Mouse (Mus musculus) spleen, adult 18-20 months (tissue): ENCODE data around the gene Sebox.
"Not testable (repeated sequence)": the region's sequence is repeated elsewhere in the genome, so short reads cannot be mapped to it uniquely, and the experiment has no call there.

Experiments used
- DNase-seq, 2 experiments: peaks; one replicate each; pipeline ENCODE4 v3.0.0; 2022; ENCODE audit warnings: mixed read lengths in 2 of 2

The Sebox gene

DNA sequence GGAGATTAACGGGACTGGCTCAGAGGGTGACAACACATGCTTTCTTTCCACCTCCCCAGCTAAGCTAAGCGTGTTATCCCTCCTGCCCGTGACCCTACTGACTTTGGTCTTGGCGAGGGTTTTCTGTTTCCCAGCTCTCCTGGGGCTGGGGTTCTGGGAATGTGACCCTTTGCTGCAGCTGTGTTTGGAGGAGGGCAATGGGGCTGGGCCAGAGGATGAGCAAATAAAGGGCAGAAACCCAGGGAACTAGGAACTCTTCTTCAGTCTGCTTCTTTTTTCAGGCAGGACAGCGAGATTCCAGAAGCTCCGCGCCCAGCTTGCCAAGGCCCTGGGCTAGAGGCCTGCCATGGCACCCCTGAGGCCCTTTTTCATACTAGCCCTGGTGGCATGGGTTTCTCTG, 4.2 kb upstream of the Sebox start, which contains the start of gene Vtn:
TSS of gene Vtn (plus strand) at position 88 of the 400 bp plus-strand sequence.
- DNase-seq: no peak

DNA sequence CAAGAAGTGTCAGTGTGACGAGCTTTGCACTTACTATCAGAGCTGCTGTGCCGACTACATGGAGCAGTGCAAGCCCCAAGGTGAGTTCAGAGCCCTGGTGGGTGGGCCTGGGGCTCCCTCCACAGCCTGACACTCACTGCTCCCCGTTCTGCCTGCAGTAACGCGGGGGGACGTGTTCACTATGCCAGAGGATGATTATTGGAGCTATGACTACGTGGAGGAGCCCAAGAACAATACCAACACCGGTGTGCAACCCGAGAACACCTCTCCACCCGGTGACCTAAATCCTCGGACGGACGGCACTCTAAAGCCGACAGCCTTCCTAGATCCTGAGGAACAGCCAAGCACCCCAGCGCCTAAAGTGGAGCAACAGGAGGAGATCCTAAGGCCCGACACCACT, 3.7 kb upstream of the Sebox start:
- DNase-seq: no peak

DNA sequence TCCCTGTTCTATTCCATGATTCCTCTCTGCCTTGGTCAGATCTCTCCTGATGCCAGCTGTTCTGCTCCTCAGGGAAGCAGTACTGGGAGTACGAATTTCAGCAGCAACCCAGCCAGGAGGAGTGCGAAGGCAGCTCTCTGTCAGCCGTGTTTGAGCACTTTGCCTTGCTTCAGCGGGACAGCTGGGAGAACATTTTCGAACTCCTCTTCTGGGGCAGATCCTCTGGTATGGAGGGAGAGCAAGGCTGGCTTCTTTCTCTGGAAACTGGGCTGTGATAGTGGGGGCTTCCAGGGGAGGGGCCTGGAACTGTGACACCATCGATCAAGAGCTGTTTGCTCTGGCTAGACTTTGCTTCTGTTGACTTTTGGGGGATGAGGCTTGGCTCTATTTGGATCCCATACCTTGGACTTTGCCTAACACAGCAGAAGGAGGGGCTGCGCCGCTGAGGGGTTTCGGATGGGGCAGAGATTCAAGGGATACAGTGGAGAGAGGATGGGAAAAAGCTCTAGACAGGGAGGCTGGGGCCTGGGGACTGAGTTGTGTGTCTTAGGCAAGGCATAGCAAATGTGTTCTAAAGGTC, 2.5 kb upstream of the Sebox start:
- DNase-seq: no peak

DNA sequence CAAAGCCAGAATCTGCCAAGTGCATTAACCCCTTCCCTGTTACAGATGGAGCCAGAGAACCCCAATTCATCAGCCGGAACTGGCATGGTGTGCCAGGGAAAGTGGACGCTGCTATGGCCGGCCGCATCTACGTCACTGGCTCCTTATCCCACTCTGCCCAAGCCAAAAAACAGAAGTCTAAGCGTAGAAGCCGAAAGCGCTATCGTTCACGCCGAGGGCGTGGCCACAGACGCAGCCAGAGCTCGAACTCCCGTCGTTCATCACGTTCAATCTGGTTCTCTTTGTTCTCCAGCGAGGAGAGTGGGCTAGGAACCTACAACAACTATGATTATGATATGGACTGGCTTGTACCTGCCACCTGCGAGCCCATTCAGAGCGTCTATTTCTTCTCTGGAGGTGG, 1.7 kb upstream of the Sebox start:
- no peak for DNase-seq

DNA sequence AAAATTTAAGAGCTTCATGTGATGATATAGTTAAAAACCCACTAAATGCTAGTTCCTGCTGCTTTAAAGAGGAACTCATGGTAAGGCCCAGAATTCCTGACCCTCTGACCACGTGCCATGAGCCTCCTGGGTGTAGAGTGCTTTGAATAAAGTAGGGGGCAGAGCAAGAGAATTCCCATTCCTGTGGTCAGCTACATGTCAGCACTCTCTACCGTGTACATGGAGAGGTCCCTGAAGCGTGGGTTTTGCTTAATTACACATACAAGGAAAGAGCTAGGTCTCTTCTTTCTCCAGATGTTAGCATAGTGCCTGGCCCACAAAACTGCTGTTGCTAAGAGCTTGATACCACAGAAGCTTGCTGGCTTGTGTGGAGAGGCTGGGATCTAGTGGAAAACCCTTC, 2.2 kb downstream of the Sebox start:
- no peak for DNase-seq

DNA sequence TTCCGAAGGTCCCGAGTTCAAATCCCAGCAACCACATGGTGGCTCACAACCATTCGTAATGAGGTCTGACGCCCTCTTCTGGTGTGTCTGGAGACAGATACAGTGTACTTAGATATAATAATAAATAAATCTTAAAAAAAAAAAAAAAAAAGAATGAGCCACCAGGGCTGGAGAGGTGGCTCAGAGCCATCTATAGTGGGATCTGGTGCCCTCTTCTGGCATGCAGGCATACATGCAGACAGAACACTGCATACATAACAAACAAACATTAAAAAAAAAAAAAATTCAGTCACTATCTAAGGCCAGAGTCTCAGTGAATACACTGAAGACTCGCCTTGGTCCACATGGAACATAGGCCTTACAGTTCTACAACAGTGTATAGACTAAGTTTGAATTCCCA, 5.9 kb downstream of the Sebox start:
- no peak for DNase-seq

DNA sequence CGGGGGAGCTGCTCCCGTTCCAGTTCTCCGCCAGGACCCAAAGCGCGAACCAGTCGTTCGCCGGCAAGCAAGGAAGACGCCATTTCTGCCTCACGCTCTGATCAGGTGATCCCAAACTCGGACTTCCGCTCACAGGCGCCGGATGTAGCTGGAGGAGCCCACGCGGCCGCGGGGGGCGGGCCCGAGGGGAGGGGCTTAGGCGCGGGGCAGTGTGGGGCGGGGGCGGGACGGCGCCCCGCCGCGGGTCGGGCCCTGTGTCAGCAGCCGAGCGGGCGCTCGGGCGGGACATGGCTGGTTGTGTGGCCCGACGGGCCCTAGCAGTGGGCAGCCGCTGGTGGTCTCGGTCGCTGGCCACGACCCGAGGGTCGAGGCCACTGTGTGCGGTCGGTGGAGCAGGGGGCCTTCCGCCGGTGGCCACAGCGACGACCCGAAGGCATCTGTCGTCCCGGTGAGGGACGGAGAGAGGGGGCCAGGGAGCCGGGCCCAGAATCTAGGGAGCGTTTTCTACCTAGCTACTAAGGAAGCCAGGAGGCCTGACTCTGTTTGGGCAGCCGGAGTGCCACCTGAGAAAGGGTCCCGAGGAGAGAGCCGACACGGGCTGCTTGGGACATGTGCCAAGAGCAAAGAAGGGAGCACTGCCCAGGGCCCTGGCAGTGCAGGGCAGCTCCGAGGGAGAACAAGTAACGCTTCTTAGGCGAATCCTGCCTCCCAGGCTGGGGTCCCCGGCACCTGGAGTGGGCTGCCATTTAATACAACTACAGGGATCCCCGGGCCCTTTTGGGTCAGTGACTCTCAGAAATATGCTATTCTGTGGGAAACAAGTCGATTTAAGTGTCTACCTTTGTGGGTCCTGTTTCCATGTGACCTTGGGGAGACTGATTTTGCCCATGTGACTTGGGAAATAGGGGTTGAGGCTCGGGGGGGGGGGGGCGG, 9.0 kb downstream of the Sebox start, which contains the start of the genes Tmem199 and Poldip2:
TSS of gene Tmem199 (minus strand) at position 148 of the 933 bp plus-strand sequence.
TSS of gene Poldip2 (plus strand) at position 169 of the 933 bp plus-strand sequence.
- DNase-seq: peak; percentile 81 to 84

DNA sequence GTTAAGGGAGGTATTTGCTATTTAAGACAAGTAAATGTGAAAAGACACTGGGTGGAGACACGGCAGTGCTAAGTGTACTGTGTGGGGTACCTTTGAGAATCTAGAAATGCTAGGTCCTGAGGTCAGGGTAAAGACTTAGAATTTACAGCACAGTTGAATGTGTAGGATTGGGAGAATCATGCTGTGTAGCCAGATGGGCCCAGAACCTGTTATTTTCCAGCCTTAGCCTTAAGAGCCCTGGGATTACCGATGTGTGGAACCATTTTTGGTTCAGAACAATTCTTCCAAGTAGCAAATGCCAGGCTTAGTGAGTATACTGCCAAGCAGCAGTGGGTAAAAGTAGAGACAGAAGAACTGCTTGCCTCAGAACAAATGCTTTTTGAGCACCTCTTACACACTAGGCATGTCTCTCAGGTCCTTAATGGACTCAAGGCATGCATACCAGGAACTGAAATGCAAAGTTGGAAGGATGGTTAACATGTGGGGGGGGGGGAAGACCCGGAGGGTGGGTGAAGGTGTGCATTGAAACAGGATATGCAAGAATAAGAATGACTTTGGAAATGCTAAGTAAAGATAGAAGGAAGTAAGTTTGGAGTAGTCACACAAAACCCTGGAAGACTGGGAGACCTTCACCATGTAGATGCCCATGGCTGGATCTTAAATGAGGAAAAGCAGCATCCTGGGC, 10.0 kb downstream of the Sebox start:
- DNase-seq: no peak

DNA sequence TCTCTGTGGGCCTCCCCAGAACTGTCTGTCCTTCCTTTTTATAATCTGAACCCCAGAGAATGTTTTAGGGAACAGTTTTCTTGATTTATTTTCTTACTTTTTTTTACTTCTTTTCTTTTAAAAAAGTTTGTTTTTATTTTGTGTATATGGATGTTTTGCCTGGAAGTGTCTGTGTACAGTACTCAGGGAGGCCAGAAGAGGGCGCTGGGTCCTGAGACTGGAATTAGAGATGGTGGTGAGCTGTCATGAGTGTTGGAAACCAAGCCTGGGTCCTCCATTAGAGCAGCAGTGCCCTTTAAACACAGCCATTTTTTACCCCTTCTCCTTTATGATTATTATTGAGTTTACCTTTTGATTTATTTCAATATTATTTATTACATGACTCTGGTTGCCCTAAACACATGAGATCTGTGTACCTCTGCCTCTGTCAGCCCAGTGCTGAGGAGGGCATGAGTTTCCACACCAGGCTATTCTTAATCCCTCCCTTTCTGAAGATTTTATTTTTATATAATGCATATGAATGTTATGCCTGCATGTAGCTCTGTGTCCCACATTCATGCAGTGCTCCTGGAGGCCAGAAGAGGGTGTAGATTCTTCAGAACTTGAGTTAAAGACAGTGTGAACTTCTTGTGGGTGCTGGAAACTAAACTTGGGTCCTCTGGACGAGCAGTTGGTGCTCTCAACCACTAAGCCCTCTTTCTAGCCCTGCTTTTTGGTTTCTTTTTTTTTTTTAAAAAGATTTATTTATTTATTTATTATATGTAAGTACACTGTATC, 12.5 kb downstream of the Sebox start:
- no peak for DNase-seq

DNA sequence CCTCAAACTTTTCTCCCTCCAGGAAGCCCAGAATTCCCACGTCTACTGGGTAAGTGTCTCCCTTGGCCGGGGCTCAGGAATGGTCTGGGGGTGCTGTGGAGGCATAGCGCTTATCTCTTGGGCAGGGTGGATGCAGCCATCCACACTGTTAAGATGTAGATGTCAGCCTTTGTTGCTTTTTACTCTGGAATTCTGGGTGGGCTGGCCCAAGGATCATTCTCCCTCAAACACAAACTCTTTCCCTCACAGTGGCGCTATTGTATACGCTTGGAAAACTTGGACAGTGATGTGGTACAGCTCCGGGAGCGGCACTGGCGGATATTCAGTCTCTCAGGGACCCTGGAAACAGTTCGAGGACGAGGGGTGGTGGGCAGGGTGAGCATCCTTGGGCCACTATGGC, 15.7 kb downstream of the Sebox start:
- DNase-seq: no peak

DNA sequence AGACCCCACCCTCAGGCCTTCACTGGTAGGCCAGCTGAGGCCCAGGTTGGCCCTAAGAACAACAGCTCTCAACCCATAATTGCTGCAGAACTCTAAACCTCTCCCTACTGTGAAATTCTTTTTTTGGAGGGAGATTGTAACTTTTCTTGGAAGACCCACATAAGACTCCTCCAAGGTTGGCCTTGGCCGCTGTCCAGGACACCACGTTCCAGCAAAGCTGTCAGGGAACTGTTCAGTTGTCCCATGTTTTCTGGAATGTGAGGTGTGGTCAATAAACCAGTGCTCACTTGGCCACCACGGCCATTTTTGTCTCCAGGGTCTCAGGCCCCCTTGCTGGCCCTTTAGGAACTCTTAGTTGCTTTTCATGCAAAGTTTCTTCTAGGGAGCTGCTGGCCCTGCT, 18.6 kb downstream of the Sebox start:
- DNase-seq: no peak

DNA sequence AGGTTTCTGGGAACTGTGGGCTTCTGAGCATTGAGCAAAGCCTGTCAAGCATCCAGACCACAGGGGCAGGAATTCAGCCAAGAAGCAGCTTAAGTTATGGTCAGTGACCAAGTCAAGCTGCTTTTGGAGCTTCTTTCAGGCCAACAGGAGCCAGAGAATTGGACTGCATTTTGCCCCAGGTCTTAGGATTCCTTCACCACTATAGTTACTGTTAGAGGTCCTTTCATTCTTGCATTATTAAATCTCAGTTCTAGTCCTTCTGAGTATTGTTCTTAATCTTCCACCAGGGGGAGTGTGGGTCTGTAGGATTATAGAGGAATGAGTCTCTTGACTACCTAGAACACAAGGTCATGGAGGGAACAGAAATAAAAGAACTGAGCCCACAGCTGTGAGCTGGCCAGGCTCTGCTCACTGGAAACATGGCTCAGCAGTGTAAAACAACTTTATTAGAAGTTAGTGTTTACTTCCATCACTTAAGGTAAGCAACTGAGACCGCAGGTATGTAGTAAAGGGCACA, 19.3 kb downstream of the Sebox start:
- no peak for DNase-seq

DNA sequence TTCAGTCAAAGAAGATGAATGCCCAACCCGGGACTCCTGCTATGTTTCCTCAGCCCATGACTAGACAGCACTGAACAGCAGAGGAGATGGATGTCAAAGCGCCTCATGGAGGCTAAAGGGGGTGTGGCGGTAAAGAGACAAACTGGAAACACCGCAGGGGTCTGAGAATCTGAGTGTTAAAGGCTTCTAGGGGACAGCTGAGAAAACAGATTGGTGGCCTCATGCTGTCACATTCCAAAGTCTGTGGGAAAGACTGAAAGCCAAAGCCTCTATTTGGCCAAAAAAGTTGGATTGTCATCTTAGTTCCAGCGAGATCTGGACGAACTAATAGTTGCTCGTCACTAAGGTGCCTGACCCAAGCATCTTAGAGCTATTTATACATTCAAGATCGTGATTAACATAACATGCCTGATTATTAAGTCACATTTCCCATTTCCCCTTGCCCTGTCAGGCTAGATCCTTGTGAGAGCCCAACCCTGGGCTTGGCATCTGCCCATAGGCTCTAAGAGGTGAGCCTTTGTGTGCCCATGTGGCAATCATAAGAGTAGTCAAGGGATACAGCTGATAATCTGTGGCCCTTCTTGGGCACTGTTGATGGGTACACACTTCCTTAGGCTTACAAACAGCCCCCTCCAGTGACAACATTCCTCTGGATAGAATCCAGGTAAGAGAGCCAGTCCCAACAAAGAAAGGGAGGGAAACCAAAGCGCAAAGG, 20.2 kb downstream of the Sebox start:
- no peak for DNase-seq

DNA sequence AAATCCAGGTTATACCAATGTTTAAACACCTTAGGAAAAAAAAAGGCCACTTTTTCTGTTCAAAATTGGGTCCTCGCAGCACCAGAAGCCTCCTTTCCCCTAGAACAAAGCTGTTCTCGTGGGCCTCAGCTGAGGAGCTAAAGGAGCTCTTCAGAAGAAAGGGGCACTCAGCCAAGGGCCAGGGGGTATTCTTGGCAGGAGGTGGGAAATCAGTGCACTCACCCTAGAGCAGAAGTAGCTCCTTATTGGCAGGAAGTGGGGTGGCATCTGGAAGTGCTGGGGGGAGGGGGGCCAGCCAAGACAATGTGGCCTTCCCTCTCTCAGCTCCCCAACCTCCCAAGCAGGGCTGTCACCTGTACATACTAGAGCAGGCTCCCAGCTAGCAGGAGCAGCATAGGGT, 21.6 kb downstream of the Sebox start:
- DNase-seq: no peak

DNA sequence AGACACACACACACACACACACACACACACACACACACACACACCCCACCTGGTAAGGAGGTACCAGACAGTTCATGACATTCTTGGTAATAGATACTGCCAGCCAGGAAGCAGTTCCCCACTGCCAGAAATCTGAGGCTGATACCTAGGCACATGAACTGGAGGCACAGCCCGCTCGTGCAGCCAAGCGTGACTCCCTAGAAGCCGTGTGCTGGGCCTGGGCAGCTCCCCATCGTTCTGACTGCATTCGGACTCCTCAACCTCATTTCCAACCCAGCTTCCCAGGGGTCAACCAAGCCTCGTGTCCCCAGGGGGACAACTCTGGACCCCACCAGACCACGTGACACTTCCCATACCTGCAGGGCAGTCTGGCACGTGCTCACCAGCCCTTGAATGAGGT, 25.5 kb downstream of the Sebox start:
- DNase-seq: no peak

DNA sequence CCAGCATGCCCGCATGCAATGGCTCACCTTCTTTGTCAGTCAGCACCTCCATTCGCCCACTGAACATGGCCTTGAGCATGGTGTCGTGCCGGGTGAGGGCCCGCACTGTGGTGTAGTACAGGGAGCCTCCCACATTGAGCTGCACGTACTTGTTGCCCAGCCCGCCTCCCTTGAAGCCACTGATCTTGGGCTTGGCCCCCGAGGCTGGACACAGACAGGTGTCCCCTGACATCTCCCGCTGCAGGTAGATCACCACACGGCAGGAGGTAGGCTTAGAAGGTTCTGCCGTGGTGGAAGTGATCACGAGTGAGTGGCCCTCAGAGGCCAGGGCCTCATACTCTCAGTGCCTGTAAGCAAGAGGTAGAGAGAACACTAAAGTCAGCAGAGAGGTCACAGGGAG, 26.8 kb downstream of the Sebox start:
- no peak for DNase-seq

DNA sequence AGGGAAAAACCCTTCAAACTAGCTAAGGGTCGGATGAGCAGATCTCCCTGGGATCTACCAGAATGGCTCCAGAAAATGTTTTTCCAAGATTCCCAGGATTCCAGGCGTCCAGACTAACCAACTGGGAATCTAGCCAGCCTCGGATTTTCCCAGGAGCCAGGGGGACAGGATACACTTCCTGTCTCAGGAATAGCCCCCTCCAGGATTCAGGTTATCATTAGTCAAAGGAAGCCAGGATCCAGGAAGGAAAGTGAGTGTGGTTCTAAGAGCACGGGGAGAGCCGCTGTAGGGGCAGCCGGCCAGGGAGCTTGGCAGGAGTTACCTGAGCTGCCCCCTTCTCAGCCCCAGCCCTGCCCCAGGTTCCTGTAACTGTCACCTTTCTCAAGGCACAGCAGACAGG, 27.8 kb downstream of the Sebox start:
- DNase-seq: no peak

DNA sequence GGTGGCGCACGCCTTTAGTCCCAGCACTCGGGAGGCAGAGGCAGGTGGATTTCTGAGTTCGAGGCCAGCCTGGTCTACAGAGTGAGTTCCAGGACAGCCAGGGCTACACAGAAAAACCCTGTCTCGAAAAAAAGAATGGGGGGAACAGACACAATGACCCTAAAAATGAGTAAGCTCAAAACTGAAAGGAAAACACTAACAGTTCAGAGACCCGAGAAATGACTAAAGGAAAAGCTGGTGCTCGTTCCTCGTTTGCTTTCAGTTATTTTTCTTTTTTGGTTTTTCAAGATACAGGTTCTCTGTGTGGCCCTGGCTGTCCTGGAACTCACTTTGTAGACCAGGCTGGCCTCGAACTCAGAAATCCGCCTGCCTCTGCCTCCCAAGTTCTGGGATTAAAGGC, 28.3 kb downstream of the Sebox start:
- not testable (repeated sequence) for DNase-seq

DNA sequence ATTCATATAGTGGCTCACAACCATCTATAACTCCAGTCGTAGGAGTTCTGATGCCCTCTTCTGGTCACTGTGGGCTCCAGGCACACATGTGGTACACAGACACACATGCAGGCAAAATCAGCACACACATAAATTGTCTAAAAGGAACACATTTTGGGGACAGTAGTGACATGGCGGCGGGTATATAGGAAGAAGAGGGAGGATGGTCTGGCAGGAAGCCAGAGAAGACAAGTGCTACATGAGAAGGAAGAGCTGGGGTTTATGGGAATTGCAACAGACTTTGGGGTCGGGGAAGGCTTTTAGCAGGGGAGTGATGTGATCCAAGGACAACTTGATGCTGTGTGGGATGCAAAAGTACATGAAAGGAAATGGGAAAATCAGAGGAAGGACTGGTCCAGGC, 31.3 kb downstream of the Sebox start:
- no peak for DNase-seq

DNA sequence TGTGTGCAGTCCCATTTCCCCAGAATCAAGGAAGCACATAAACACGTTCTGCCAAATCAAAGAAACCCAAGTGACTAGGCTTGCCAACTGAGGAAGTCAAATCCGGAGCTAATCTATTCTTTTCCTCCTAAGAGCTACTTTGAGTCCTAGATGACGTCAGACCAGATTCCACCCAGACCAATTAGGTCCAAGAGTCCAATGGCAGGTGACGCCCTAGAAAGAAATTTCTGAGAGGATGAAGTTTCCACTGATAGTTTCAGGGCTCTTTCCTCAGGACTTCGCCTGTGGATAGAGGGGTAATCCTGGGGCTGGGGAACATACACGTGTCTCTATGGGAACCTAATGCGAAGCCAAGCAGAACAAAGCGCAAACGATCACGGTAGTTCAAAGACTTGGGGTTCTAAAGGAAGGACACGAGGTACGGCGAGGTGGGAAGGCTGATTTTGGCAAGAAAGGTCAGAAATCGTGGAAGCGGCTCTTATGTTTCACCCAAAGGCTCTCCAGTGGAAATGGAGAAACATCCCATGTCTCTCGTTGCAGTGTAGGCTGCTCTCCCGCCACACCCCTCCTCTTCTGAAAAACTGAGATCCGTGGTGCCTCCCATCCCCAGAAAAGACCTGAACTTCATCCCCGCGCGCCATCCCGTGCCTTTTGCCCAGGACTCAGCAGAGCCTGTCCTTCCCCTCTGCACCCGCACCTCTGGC, 32.3 kb downstream of the Sebox start:
- DNase-seq: no peak

DNA sequence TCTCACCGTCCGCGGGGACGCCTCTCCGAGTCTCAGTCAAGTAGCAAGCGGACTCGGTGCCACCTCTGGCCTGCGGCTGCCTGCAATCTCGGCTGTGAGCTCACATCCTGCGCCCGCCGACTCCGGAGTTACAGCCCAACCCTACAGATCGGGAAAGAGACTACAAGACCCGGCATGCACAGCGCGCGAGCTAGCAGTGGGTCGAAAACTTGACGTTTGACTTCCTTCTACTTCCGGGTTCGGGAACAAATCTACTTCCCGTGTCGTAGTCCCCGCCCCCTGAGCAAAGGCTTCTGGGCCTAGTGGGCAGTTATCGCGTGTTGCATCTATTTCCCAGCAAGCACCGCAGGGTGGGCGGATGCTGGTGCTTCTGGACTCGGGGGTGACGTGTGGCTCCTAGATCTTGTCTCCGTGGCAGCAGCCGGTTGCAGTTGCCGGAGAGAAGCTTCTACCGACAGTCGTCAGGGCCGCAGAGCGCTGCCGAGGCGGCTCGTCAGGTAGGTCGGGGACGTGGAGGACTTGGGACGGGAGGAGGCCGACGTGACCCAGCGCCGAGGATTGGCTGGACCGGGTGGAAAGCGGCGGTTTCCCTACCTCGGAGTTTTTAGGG, 32.9 kb downstream of the Sebox start, which contains the start of the genes Tnfaip1 and Ift20:
TSS of gene Tnfaip1 (minus strand) at position 253 of the 610 bp plus-strand sequence.
TSS of gene Ift20 (plus strand) at position 282 of the 610 bp plus-strand sequence.
- DNase-seq: peak; percentile 93 to 95
